Mouse (Mus musculus): Measurements from ENCODE around the gene Kdm5c. TPM values are rescaled to one million over a fixed set of nuclear protein-coding genes. Genes with fewer than 3 reads are reported as not detected.

Kdm5c gene
- polyA plus RNA-seq, 1 experiment from 2014 or later: 13.8 TPM

DNA sequence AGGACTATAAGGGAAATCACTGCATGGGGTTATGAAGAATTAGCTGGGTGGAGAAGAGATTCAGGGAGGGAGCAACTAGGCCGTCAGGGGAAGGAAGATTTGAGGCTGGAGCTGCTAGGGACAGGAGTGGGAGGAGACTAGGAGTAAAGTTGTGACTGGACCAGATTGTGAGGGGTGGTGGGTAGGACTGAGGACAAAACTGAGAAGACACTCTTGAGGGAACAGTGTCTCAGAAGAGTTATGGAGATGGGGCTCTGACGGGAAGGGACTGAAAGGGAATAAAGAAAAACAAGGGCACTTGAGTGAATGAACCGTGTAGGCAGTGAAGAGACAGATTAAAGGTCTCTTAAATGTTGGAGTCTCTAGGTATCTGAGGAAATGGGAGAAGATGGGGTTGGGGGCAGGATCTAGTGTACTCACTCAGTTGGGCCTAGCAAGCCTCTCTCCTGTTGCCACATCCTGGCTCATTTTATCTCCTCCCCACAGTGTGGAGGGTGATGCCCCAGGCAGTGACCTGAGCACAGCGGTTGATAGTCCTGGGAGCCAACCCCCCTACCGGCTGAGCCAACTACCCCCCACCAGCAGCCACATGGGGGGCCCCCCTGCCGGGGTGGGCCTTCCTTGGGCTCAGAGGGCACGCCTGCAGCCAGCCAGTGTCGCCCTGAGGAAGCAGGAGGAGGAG is 30.3 kb upstream of the Kdm5c start:
- Histone ChIP-seq H3K9ac (ENCODE audit: low read length) (no peak overlapping the region), H3K27ac (replicated peaks) (no peak overlapping the region), H3K27me3 (ENCODE audit: control insufficient read depth, insufficient read depth, low read length) (no peaks in the 10 kb centered on the region), H3K4me2 (replicated peaks; ENCODE audit: low read depth) (no peak overlapping the region), H3K4me1 (replicated peaks; ENCODE audit: control insufficient read depth, insufficient read depth) (no peaks in the 10 kb centered on the region), H3K4me3 (ENCODE audit: low read depth, low read length) (no peak overlapping the region), H3K36me3 (ENCODE audit: control insufficient read depth, insufficient read depth, low read length) (no peaks in the 10 kb centered on the region), H3K9me3 (ENCODE audit: control insufficient read depth, low read length) (no peaks in the 10 kb centered on the region)
- DNase-seq (ENCODE audit: low spot score) (no peak), ATAC-seq (ENCODE audit: low FRiP score, low TSS enrichment) (no peak)
- 44% methylated on average over 8 of the region's 8 CpGs for WGBS
- TF ChIP-seq EP300 (optimal IDR thresholded peaks at IDR 0.05): no peak
- no peak for TF ChIP-seq CTCF (IDR thresholded peaks at IDR 0.05; ENCODE audit: low read depth)

DNA sequence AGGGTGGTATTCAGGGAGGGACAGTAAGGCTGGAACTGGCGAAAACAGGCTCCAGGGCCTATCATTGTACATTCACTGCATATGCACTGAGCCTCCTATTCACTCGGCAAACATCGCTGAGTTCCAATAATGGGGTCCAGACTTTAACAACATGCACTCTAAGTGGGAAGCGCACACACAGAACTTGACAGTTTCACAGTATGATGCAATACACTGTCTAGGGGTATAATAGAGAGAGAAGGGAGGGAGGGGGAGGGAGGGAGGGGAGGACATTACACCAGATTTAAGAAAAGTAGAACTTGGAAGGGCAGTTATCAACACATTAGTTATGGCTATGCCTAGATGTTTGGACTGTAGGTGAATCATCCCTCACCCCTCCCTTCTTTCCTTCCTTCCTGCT is 29.6 kb upstream of the Kdm5c start:
- H3K9me3 ChIP-seq (ENCODE audit: control insufficient read depth, low read length): no peaks in the 10 kb centered on the region
- ATAC-seq (ENCODE audit: low FRiP score, low TSS enrichment) (no peak), DNase-seq (ENCODE audit: low spot score) (no peak)
- no peak overlapping the region for H3K27ac ChIP-seq (replicated peaks)
- no peaks in the 10 kb centered on the region for H3K27me3 ChIP-seq (ENCODE audit: control insufficient read depth, insufficient read depth, low read length)
- no peak overlapping the region for H3K9ac ChIP-seq (ENCODE audit: low read length)
- H3K4me1 ChIP-seq (replicated peaks; ENCODE audit: control insufficient read depth, insufficient read depth): no peaks in the 10 kb centered on the region
- H3K4me3 ChIP-seq (ENCODE audit: low read depth, low read length): no peak overlapping the region
- no peak for TF ChIP-seq CTCF (IDR thresholded peaks at IDR 0.05; ENCODE audit: low read depth)
- no peak for TF ChIP-seq EP300 (optimal IDR thresholded peaks at IDR 0.05)
- WGBS: 71% methylated on average over 4 of the region's 4 CpGs
- no peak overlapping the region for H3K4me2 ChIP-seq (replicated peaks; ENCODE audit: low read depth)
- no peaks in the 10 kb centered on the region for H3K36me3 ChIP-seq (ENCODE audit: control insufficient read depth, insufficient read depth, low read length)

- H3K36me3 ChIP-seq (ENCODE audit: control insufficient read depth, insufficient read depth, low read length): no peaks in the 10 kb centered on the region
- no peak overlapping the region for H3K4me3 ChIP-seq (ENCODE audit: low read depth, low read length)
- ATAC-seq (ENCODE audit: low FRiP score, low TSS enrichment) (no peak), DNase-seq (ENCODE audit: low spot score) (no peak)
- no peaks in the 10 kb centered on the region for H3K27me3 ChIP-seq (ENCODE audit: control insufficient read depth, insufficient read depth, low read length)
- no peak overlapping the region for H3K9ac ChIP-seq (ENCODE audit: low read length)
- H3K4me2 ChIP-seq (replicated peaks; ENCODE audit: low read depth): no peak overlapping the region
- no peaks in the 10 kb centered on the region for H3K4me1 ChIP-seq (replicated peaks; ENCODE audit: control insufficient read depth, insufficient read depth)
- H3K27ac ChIP-seq (replicated peaks): no peak overlapping the region
- no peaks in the 10 kb centered on the region for H3K9me3 ChIP-seq (ENCODE audit: control insufficient read depth, low read length)
- TF ChIP-seq CTCF (IDR thresholded peaks at IDR 0.05; ENCODE audit: low read depth) (no peak), EP300 (optimal IDR thresholded peaks at IDR 0.05) (no peak)
- WGBS: 97% methylated on average over 1 of the region's 1 CpGs
These were observed 27.3 kb upstream of the Kdm5c start for GRCm38 (mm10) chrX:152205486-152205885.

GRCm38 (mm10) chrX:152214703-152215102 is 18.1 kb upstream of the Kdm5c start:
- H3K9me3 ChIP-seq (ENCODE audit: control insufficient read depth, low read length): no peaks in the 10 kb centered on the region
- H3K27me3 ChIP-seq (ENCODE audit: control insufficient read depth, insufficient read depth, low read length): no peaks in the 10 kb centered on the region
- DNase-seq (ENCODE audit: low spot score) (no peak), ATAC-seq (ENCODE audit: low FRiP score, low TSS enrichment) (no peak)
- H3K27ac ChIP-seq (replicated peaks): no peak overlapping the region
- WGBS: 86% methylated on average over 1 of the region's 1 CpGs
- no peaks in the 10 kb centered on the region for H3K4me1 ChIP-seq (replicated peaks; ENCODE audit: control insufficient read depth, insufficient read depth)
- H3K9ac ChIP-seq (ENCODE audit: low read length): no peak overlapping the region
- H3K4me3 ChIP-seq (ENCODE audit: low read depth, low read length): no peak overlapping the region
- no peaks in the 10 kb centered on the region for H3K36me3 ChIP-seq (ENCODE audit: control insufficient read depth, insufficient read depth, low read length)
- no peak overlapping the region for H3K4me2 ChIP-seq (replicated peaks; ENCODE audit: low read depth)
- no peak for TF ChIP-seq EP300 (optimal IDR thresholded peaks at IDR 0.05)
- TF ChIP-seq CTCF (IDR thresholded peaks at IDR 0.05; ENCODE audit: low read depth): no peak

DNA sequence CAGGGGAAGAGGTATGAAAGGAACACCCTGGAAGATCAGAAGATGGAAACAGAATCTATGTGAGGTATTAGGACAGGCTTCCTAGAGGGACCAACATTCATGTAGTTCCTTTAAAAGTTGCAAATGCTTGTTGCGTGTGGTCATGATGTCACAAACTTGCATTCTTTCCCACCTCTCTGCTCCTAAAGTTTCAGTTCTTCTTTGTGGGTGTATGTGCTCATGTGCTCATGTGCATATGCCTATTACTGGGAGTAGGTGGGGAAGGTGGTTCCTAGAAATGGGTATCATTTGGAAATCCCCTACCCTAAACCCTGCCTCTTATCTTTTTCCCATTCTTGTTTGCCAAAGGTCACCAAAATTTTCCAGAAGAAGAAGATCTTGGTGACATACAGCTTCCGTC is 14.3 kb upstream of the Kdm5c start:
- H3K4me2 ChIP-seq (replicated peaks; ENCODE audit: low read depth): no peak overlapping the region
- H3K4me3 ChIP-seq (ENCODE audit: low read depth, low read length): no peak overlapping the region
- no peak overlapping the region for H3K9ac ChIP-seq (ENCODE audit: low read length)
- no peaks in the 10 kb centered on the region for H3K27me3 ChIP-seq (ENCODE audit: control insufficient read depth, insufficient read depth, low read length)
- WGBS: 87% methylated on average over 2 of the region's 2 CpGs
- H3K36me3 ChIP-seq (ENCODE audit: control insufficient read depth, insufficient read depth, low read length): no peaks in the 10 kb centered on the region
- no peak overlapping the region for H3K27ac ChIP-seq (replicated peaks)
- H3K9me3 ChIP-seq (ENCODE audit: control insufficient read depth, low read length): no peaks in the 10 kb centered on the region
- no peaks in the 10 kb centered on the region for H3K4me1 ChIP-seq (replicated peaks; ENCODE audit: control insufficient read depth, insufficient read depth)
- no peak for TF ChIP-seq EP300 (optimal IDR thresholded peaks at IDR 0.05)
- no peak for TF ChIP-seq CTCF (IDR thresholded peaks at IDR 0.05; ENCODE audit: low read depth)
- ATAC-seq (ENCODE audit: low FRiP score, low TSS enrichment) (no peak), DNase-seq (ENCODE audit: low spot score) (no peak)

DNA sequence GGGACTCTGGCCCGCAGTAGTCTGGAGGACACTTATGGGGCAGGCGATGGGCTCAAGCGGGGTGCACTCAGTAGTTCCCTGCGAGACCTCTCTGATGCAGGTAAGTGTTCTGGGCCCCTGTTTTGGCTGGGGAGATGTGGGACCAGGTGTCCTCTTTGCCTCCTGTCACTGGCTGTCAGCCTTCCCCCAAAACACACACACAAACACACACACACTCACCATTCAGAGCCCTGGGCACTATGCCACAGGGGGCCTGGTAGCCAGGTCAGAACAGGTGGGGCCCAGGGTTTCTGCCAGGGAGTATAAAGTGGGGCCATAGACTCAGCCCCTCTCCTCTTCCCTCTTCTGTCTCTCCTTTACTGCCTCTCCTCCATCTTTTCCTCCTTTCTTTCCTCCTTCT is 11.1 kb upstream of the Kdm5c start:
- no peak for DNase-seq (ENCODE audit: low spot score)
- no peak for ATAC-seq (ENCODE audit: low FRiP score, low TSS enrichment)
- Histone ChIP-seq H3K9ac (ENCODE audit: low read length) (no peak overlapping the region), H3K36me3 (ENCODE audit: control insufficient read depth, insufficient read depth, low read length) (no peaks in the 10 kb centered on the region), H3K4me2 (replicated peaks; ENCODE audit: low read depth) (no peak overlapping the region), H3K4me1 (replicated peaks; ENCODE audit: control insufficient read depth, insufficient read depth) (no peaks in the 10 kb centered on the region), H3K27ac (replicated peaks) (no peak overlapping the region), H3K9me3 (ENCODE audit: control insufficient read depth, low read length) (no peaks in the 10 kb centered on the region), H3K27me3 (ENCODE audit: control insufficient read depth, insufficient read depth, low read length) (no peaks in the 10 kb centered on the region), H3K4me3 (ENCODE audit: low read depth, low read length) (no peak overlapping the region)
- TF ChIP-seq EP300 (optimal IDR thresholded peaks at IDR 0.05): no peak
- TF ChIP-seq CTCF (IDR thresholded peaks at IDR 0.05; ENCODE audit: low read depth): no peak
- 61% methylated on average over 2 of the region's 4 CpGs for WGBS
